In genomic region chr6:108784796-108785195, GRCm38 (mm10) we compare ENCODE assay signal across 8 mouse cellular contexts. TPM values are rescaled to one million over a fixed set of nuclear protein-coding genes. Genes with fewer than 3 reads are reported as not detected.
DNase-seq lines count a peak whose midpoint lies in the region; ATAC-seq and TF ChIP-seq lines count a peak whose summit lies in the region.

No protein-coding gene starts in this region.

- peak overlapping the region; percentile 94; the same call in 1 of the 2 replicates for H3K4me3 ChIP-seq in kidney, embryonic 14.5 days (ENCODE audit: low read length)
- H3K4me3 ChIP-seq in hindbrain, postnatal 0 days (ENCODE audit: low read length) = peak overlapping the region; percentile 88

- 15% methylated on average over 5 of the region's 5 CpGs for WGBS in kidney, embryonic 14.5 days
- 68% methylated on average over 5 of the region's 5 CpGs for WGBS in hindbrain, postnatal 0 days

- no peak for DNase-seq in kidney, adult 18-20 months
- DNase-seq in hindbrain, postnatal 0 days (ENCODE audit: low spot score) = no peak
- DNase-seq in right cerebral cortex, adult 18-20 months = no peak
- DNase-seq in cerebellum, postnatal 4 days (ENCODE audit: low spot score in 2 of 2) = no peak

- no peaks in the 10 kb centered on the region for H3K9me3 ChIP-seq in kidney, embryonic 14.5 days (ENCODE audit: control insufficient read depth, low read length)
- no peaks in the 10 kb centered on the region for H3K9me3 ChIP-seq in hindbrain, postnatal 0 days (ENCODE audit: low read length)

- ATAC-seq in kidney, embryonic 14.5 days (ENCODE audit: low FRiP score, low TSS enrichment) = peak; percentile 18; the same call in 1 of the 2 replicates
- ATAC-seq in activated CD4-positive, CD25-positive, alpha-beta regulatory T cell, adult 4 months = peak; percentile 42
- no peak for ATAC-seq in hindbrain, postnatal 0 days
- ATAC-seq in megakaryocyte-erythroid progenitor cell, adult 5-6 weeks (replicated peaks; ENCODE audit: low FRiP score, low TSS enrichment, poor library complexity, severe bottlenecking) = peak; percentile 86
- ATAC-seq in erythroid progenitor cell, adult 5-6 weeks (replicated peaks; ENCODE audit: low FRiP score, poor library complexity, severe bottlenecking) = no peak

- peak overlapping the region; percentile 91; the same call in 1 of the 2 replicates for H3K9ac ChIP-seq in kidney, embryonic 14.5 days (ENCODE audit: low read depth, low read length)
- no peak overlapping the region for H3K9ac ChIP-seq in hindbrain, postnatal 0 days (replicated peaks; ENCODE audit: low read length)

- H3K4me1 ChIP-seq in kidney, embryonic 14.5 days (ENCODE audit: control insufficient read depth, insufficient read depth, low read length) = peaks cover 16% of the 10 kb centered on the region
- peaks cover 8% of the 10 kb centered on the region for H3K4me1 ChIP-seq in hindbrain, postnatal 0 days (ENCODE audit: insufficient read depth, low read length)

- peak overlapping the region; percentile 75 for H3K4me2 ChIP-seq in kidney, embryonic 14.5 days (replicated peaks; ENCODE audit: low read depth, low read length)
- H3K4me2 ChIP-seq in hindbrain, postnatal 0 days (ENCODE audit: low read depth, low read length) = peak overlapping the region; percentile 74

- TF ChIP-seq CTCF in hindbrain, postnatal 0 days (IDR thresholded peaks at IDR 0.05; ENCODE audit: low read depth) = peak; percentile 33

- H3K27me3 ChIP-seq in kidney, embryonic 14.5 days (ENCODE audit: control insufficient read depth, insufficient read depth, low read length) = no peaks in the 10 kb centered on the region
- no peaks in the 10 kb centered on the region for H3K27me3 ChIP-seq in hindbrain, postnatal 0 days (ENCODE audit: insufficient read depth, low read length)

- H3K36me3 ChIP-seq in kidney, embryonic 14.5 days (ENCODE audit: control insufficient read depth, insufficient read depth, low read length) = no peaks in the 10 kb centered on the region
- H3K36me3 ChIP-seq in hindbrain, postnatal 0 days (ENCODE audit: insufficient read depth, low read length) = no peaks in the 10 kb centered on the region

- H3K27ac ChIP-seq in kidney, embryonic 14.5 days (ENCODE audit: low read depth, low read length) = no peak overlapping the region
- no peak overlapping the region for H3K27ac ChIP-seq in hindbrain, postnatal 0 days

RNA-seq across cellular contexts. Expression of gene Arl8b, which starts 1.9 kb away (rescaled TPM):
- 57.2 and 83.3 TPM in 2 replicates for polyA plus RNA-seq in kidney, embryonic 14.5 days (2014; fragmentation: Nextera tagmentation; extraction: Ambion mirVana)
- polyA plus RNA-seq in activated CD4-positive, CD25-positive, alpha-beta regulatory T cell, adult 4 months (2017; shearing (Covaris generic)) = 10 to 100 TPM; 41.0 to 42.6 TPM
- 59.6 and 71.8 TPM in 2 replicates for total RNA-seq in hindbrain, postnatal 0 days (2014; rRNA removed)
- 102 and 104 TPM in 2 replicates for polyA plus RNA-seq in hindbrain, postnatal 0 days (2015; fragmentation: Nextera tagmentation; extraction: Ambion mirVana)
- total RNA-seq in megakaryocyte-erythroid progenitor cell, adult 5-6 weeks (2014; fragmentation: Nextera tagmentation) = 50.7 and 76.2 TPM in 2 replicates
- total RNA-seq in megakaryocyte-erythroid progenitor cell, adult 5-6 weeks (2017) = 55.7 and 58.4 TPM in 2 replicates
- 56.2 and 94.1 TPM in 2 replicates for total RNA-seq in erythroid progenitor cell, adult 5-6 weeks (2015; ENCODE audit: low replicate concordance)
- 28.9 and 36.9 TPM in 2 replicates for total RNA-seq in erythroid progenitor cell, adult 5-6 weeks (2017; ENCODE audit: low replicate concordance)

RNA-seq across cellular contexts. Expression of gene Edem1, which starts 43.6 kb away (rescaled TPM):
- polyA plus RNA-seq in kidney, embryonic 14.5 days (2014; fragmentation: Nextera tagmentation; extraction: Ambion mirVana) = 20.7 and 26.4 TPM in 2 replicates
- polyA plus RNA-seq in activated CD4-positive, CD25-positive, alpha-beta regulatory T cell, adult 4 months (2017; shearing (Covaris generic)) = 10 to 100 TPM; 57.3 to 57.9 TPM
- total RNA-seq in hindbrain, postnatal 0 days (2014; rRNA removed) = 12.6 and 13.4 TPM in 2 replicates
- 4.9 and 5.0 TPM in 2 replicates for polyA plus RNA-seq in hindbrain, postnatal 0 days (2015; fragmentation: Nextera tagmentation; extraction: Ambion mirVana)
- 11.9 and 19.7 TPM in 2 replicates for total RNA-seq in megakaryocyte-erythroid progenitor cell, adult 5-6 weeks (2014; fragmentation: Nextera tagmentation)
- total RNA-seq in megakaryocyte-erythroid progenitor cell, adult 5-6 weeks (2017) = 11.9 and 12.9 TPM in 2 replicates
- total RNA-seq in erythroid progenitor cell, adult 5-6 weeks (2015; ENCODE audit: low replicate concordance) = 11.7 and 29.6 TPM in 2 replicates
- total RNA-seq in erythroid progenitor cell, adult 5-6 weeks (2017; ENCODE audit: low replicate concordance) = 13.8 and 18.2 TPM in 2 replicates

Comparison
In these comparisons a context has a peak if more than half of its experiments do, and no peak if none do; other contexts are left out.
1. ATAC-seq: peak in kidney, embryonic 14.5 days (single experiment), activated CD4-positive, CD25-positive, alpha-beta regulatory T cell, adult 4 months (single experiment) and megakaryocyte-erythroid progenitor cell, adult 5-6 weeks (single experiment); none in hindbrain, postnatal 0 days (single experiment) and erythroid progenitor cell, adult 5-6 weeks (single experiment).